Mouse (Mus musculus) embryonic fibroblast, embryonic 13.5 days (primary cell): ENCODE results near the gene Zdhhc13.

ENCODE experiments used
- CTCF ChIP-seq: IDR thresholded peaks from 2 replicates; pipeline ENCODE4 v1.5.1; 2011; ENCODE audit warnings: mild to moderate bottlenecking, control low read depth, low read length, moderate library complexity, borderline replicate concordance; ENCODE audit not compliant: insufficient read depth
- POLR2A ChIP-seq: IDR thresholded peaks from 2 replicates; pipeline ENCODE4 v1.6.1; 2011; ENCODE audit warnings: low read depth, mild to moderate bottlenecking, control low read depth, low read length, moderate library complexity

DNA sequence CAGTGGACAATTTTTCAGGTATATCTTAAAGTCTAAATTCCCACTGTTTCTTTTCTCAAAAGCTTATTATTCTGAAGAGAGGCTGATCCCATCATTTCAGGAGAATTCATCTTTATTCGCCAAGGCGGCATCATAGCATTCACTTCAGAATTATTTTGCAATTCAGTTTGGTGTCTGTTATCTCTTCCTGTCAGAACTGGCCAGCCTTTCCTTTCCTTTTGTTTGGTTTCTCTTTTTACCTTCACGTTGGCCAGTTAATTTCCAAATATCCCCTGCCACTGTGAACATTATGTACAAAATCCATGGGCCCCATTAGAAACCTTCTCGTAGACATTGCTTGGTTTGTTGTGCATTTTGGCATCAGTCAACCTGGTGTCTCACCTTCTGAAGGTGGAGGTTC, 70.6 kb downstream of the Zdhhc13 start:
- no peak for TF ChIP-seq CTCF
- TF ChIP-seq POLR2A = no peak
